ENCODE assay signal across 8 mouse cellular contexts in genomic region chr7:141193948-141194347, GRCm38 (mm10). TPM values are rescaled to one million over a fixed set of nuclear protein-coding genes. Genes with fewer than 3 reads are reported as not detected.
A peak's percentile ranks its signal among the peaks of the same experiment; 100 is the strongest.
DNase-seq lines count a peak whose midpoint lies in the region; ATAC-seq and TF ChIP-seq lines count a peak whose summit lies in the region.

TSS of gene Hras (minus strand) at chr7:141194005.
TSS of gene Lrrc56 (plus strand) at chr7:141194157.

- H3K9ac ChIP-seq in heart, embryonic 15.5 days, result peak within 1 kb of the TSS; percentile 92
- peak within 1 kb of the TSS; percentile 84 for H3K9ac ChIP-seq in liver, embryonic 14.5 days (replicated peaks)
- H3K9ac ChIP-seq in neural tube, embryonic 11.5 days (ENCODE audit: low read length), result peak within 1 kb of the TSS; percentile 94
- H3K9ac ChIP-seq in stomach, postnatal 0 days (ENCODE audit: low read length), result peak within 1 kb of the TSS; percentile 97

- TF ChIP-seq CTCF in liver, embryonic 14.5 days (IDR thresholded peaks at IDR 0.05; ENCODE audit: low read depth), result no peak; the same call in 1 of the 2 replicates
- no peak for TF ChIP-seq CTCF in stomach, postnatal 0 days (IDR thresholded peaks at IDR 0.05; ENCODE audit: low read depth)

- peak within 1 kb of the TSS; percentile 92 for H3K4me3 ChIP-seq in forebrain, embryonic 10.5 days
- peak within 1 kb of the TSS; percentile 95 for H3K4me3 ChIP-seq in heart, embryonic 15.5 days
- H3K4me3 ChIP-seq in liver, embryonic 14.5 days (ENCODE audit: insufficient read depth in 1 of 2, low read depth in 2 of 2, low read length in 2 of 2), result peak within 1 kb of the TSS; percentile 67 to 88
- H3K4me3 ChIP-seq in neural tube, embryonic 11.5 days (ENCODE audit: low read depth, low read length), result peak within 1 kb of the TSS; percentile 94
- H3K4me3 ChIP-seq in stomach, postnatal 0 days (ENCODE audit: low read depth, low read length), result peak within 1 kb of the TSS; percentile 76

- under 1% methylated on average over 33 of the region's 39 CpGs for WGBS in forebrain, embryonic 10.5 days
- WGBS in heart, embryonic 15.5 days, result under 1% methylated on average over 39 of the region's 39 CpGs
- WGBS in liver, embryonic 14.5 days (ENCODE audit: insufficient replicate concordance), result under 1% methylated on average over 34 of the region's 39 CpGs
- under 1% methylated on average over 38 of the region's 39 CpGs for WGBS in neural tube, embryonic 11.5 days
- WGBS in stomach, postnatal 0 days, result under 1% methylated on average over 26 of the region's 39 CpGs

- TF ChIP-seq EP300 in liver, embryonic 14.5 days (IDR thresholded peaks at IDR 0.05; ENCODE audit: low read depth), result no peak
- TF ChIP-seq EP300 in stomach, postnatal 0 days (optimal IDR thresholded peaks at IDR 0.05), result no peak

- peaks cover 51% of the 10 kb centered on the region for H3K4me1 ChIP-seq in forebrain, embryonic 10.5 days
- H3K4me1 ChIP-seq in heart, embryonic 15.5 days (replicated peaks), result peaks cover 26% of the 10 kb centered on the region
- H3K4me1 ChIP-seq in liver, embryonic 14.5 days (replicated peaks; ENCODE audit: control insufficient read depth in 2 of 2, insufficient read depth in 2 of 2, low read length in 1 of 2), result peaks cover 38 to 45% of the 10 kb centered on the region in 2 experiments
- H3K4me1 ChIP-seq in neural tube, embryonic 11.5 days (ENCODE audit: control insufficient read depth, insufficient read depth, low read length), result peaks cover 12% of the 10 kb centered on the region
- peaks cover 6% of the 10 kb centered on the region; the same call in 1 of the 2 replicates for H3K4me1 ChIP-seq in stomach, postnatal 0 days (replicated peaks; ENCODE audit: control insufficient read depth, insufficient read depth)

- peak within 1 kb of the TSS; percentile 92 for H3K4me2 ChIP-seq in heart, embryonic 15.5 days
- peak within 1 kb of the TSS; percentile 90 for H3K4me2 ChIP-seq in liver, embryonic 14.5 days (ENCODE audit: low read depth)
- peak within 1 kb of the TSS; percentile 98 for H3K4me2 ChIP-seq in neural tube, embryonic 11.5 days (ENCODE audit: low read depth)
- peak within 1 kb of the TSS; percentile 90 for H3K4me2 ChIP-seq in stomach, postnatal 0 days (replicated peaks; ENCODE audit: low read depth)

- no peaks in the 10 kb centered on the region for H3K27me3 ChIP-seq in forebrain, embryonic 10.5 days (ENCODE audit: poor library complexity, severe bottlenecking)
- no peaks in the 10 kb centered on the region for H3K27me3 ChIP-seq in heart, embryonic 15.5 days
- no peaks in the 10 kb centered on the region for H3K27me3 ChIP-seq in liver, embryonic 14.5 days (ENCODE audit: control insufficient read depth, insufficient read depth, low read length)
- no peaks in the 10 kb centered on the region for H3K27me3 ChIP-seq in neural tube, embryonic 11.5 days (ENCODE audit: control insufficient read depth, insufficient read depth, low read length)
- no peaks in the 10 kb centered on the region for H3K27me3 ChIP-seq in stomach, postnatal 0 days (ENCODE audit: control insufficient read depth, insufficient read depth, low read length)

- H3K36me3 ChIP-seq in forebrain, embryonic 10.5 days (replicated peaks), result peaks cover 42% of the 10 kb centered on the region
- H3K36me3 ChIP-seq in heart, embryonic 15.5 days, result peaks cover 21% of the 10 kb centered on the region
- H3K36me3 ChIP-seq in liver, embryonic 14.5 days (replicated peaks; ENCODE audit: control insufficient read depth, insufficient read depth, low read depth), result peaks cover 26% of the 10 kb centered on the region
- peaks cover 5% of the 10 kb centered on the region for H3K36me3 ChIP-seq in neural tube, embryonic 11.5 days (ENCODE audit: control insufficient read depth, insufficient read depth, low read length)
- H3K36me3 ChIP-seq in stomach, postnatal 0 days (ENCODE audit: control insufficient read depth, insufficient read depth, low read length), result peaks cover 26% of the 10 kb centered on the region

- DNase-seq in c-Kit-negative CD71-positive TER-119-positive erythroid progenitor cells, embryonic 14.5 days (ENCODE audit: low read depth, low spot score), result peak; percentile 95
- peak; percentile 99 for DNase-seq in forebrain, embryonic 10.5 days (ENCODE audit: extremely low spot score, low spot score)
- DNase-seq in kidney, postnatal 25 days, result peak; percentile 98 to 99
- DNase-seq in liver, embryonic 14.5 days (ENCODE audit: low read depth in 3 of 3, low spot score in 3 of 3), result peak; percentile 96 to 98 (median 97)
- DNase-seq in neural tube, embryonic 11.5 days (ENCODE audit: low spot score), result peak; percentile 99
- DNase-seq in stomach, postnatal 0 days (ENCODE audit: low spot score), result peak; percentile 99

- ATAC-seq in CD4-positive, CD25-positive, alpha-beta regulatory T cell, adult 4 months, result peak; percentile 97
- peak; percentile 96 for ATAC-seq in heart, embryonic 15.5 days (replicated peaks; ENCODE audit: insufficient number of reproducible peaks, insufficient read depth, low FRiP score, low read depth)
- peak; percentile 88 for ATAC-seq in liver, embryonic 14.5 days (ENCODE audit: insufficient read depth)
- ATAC-seq in neural tube, embryonic 11.5 days (ENCODE audit: insufficient read depth, low FRiP score, low TSS enrichment), result peak; percentile 95
- peak; percentile 95 for ATAC-seq in stomach, postnatal 0 days (ENCODE audit: low FRiP score, low TSS enrichment)

- H3K9me3 ChIP-seq in forebrain, embryonic 10.5 days, result no peaks in the 10 kb centered on the region
- H3K9me3 ChIP-seq in heart, embryonic 15.5 days (replicated peaks), result no peaks in the 10 kb centered on the region
- H3K9me3 ChIP-seq in liver, embryonic 14.5 days (ENCODE audit: control insufficient read depth, low read length), result no peaks in the 10 kb centered on the region
- no peaks in the 10 kb centered on the region for H3K9me3 ChIP-seq in neural tube, embryonic 11.5 days (ENCODE audit: control insufficient read depth, low read length)
- no peaks in the 10 kb centered on the region for H3K9me3 ChIP-seq in stomach, postnatal 0 days (ENCODE audit: control insufficient read depth, low read length)

- H3K27ac ChIP-seq in forebrain, embryonic 10.5 days, result peak within 1 kb of the TSS; percentile 94
- peak within 1 kb of the TSS; percentile 88 for H3K27ac ChIP-seq in heart, embryonic 15.5 days
- peak within 1 kb of the TSS; percentile 83 for H3K27ac ChIP-seq in liver, embryonic 14.5 days
- H3K27ac ChIP-seq in neural tube, embryonic 11.5 days (ENCODE audit: low read depth, low read length), result peak within 1 kb of the TSS; percentile 64
- H3K27ac ChIP-seq in stomach, postnatal 0 days (replicated peaks), result peak within 1 kb of the TSS; percentile 91

RNA-seq across cellular contexts. Expression of gene Hras, which starts in this region (rescaled TPM):
- 1 to 10 TPM; 3.8 to 4.3 TPM for polyA plus RNA-seq in CD4-positive, CD25-positive, alpha-beta regulatory T cell, adult 4 months (2017; shearing (Covaris generic))
- polyA plus RNA-seq in forebrain, embryonic 10.5 days (2016; fragmentation: Nextera tagmentation; extraction: Ambion mirVana), result 80.6 and 82.7 TPM in 2 replicates
- polyA plus RNA-seq in heart, embryonic 15.5 days (2015; fragmentation: Nextera tagmentation; extraction: Ambion mirVana), result 74.4 and 92.5 TPM in 2 replicates
- polyA plus RNA-seq in liver, embryonic 14.5 days (2012; rRNA removed), result 50.8 and 66.8 TPM in 2 replicates
- 84.4 and 102 TPM in 2 replicates for polyA plus RNA-seq in liver, embryonic 14.5 days (2014; fragmentation: Nextera tagmentation; extraction: Ambion mirVana)
- 111 and 122 TPM in 2 replicates for polyA plus RNA-seq in neural tube, embryonic 11.5 days (2014; fragmentation: Nextera tagmentation; extraction: Ambion mirVana)
- 118 and 125 TPM in 2 replicates for polyA plus RNA-seq in stomach, postnatal 0 days (2015; fragmentation: Nextera tagmentation; extraction: Ambion mirVana)

RNA-seq across cellular contexts. Expression of gene Lrrc56, which starts in this region (rescaled TPM):
- polyA plus RNA-seq in CD4-positive, CD25-positive, alpha-beta regulatory T cell, adult 4 months (2017; shearing (Covaris generic)), result 1 to 10 TPM; 2.2 to 4.5 TPM
- polyA plus RNA-seq in forebrain, embryonic 10.5 days (2016; fragmentation: Nextera tagmentation; extraction: Ambion mirVana), result 15.5 and 15.6 TPM in 2 replicates
- polyA plus RNA-seq in heart, embryonic 15.5 days (2015; fragmentation: Nextera tagmentation; extraction: Ambion mirVana), result 2.7 and 4.0 TPM in 2 replicates
- 15.3 and 20.3 TPM in 2 replicates for polyA plus RNA-seq in liver, embryonic 14.5 days (2012; rRNA removed)
- polyA plus RNA-seq in liver, embryonic 14.5 days (2014; fragmentation: Nextera tagmentation; extraction: Ambion mirVana), result 10.4 and 10.9 TPM in 2 replicates
- polyA plus RNA-seq in neural tube, embryonic 11.5 days (2014; fragmentation: Nextera tagmentation; extraction: Ambion mirVana), result 9.1 and 9.5 TPM in 2 replicates
- 2.8 and 3.5 TPM in 2 replicates for polyA plus RNA-seq in stomach, postnatal 0 days (2015; fragmentation: Nextera tagmentation; extraction: Ambion mirVana)

Comparison
In these comparisons a context has a peak if more than half of its experiments do, and no peak if none do; other contexts are left out.
1. Peak in every context shown above with its lines: DNase-seq, ATAC-seq, H3K4me3 ChIP-seq and H3K27ac ChIP-seq.
2. RNA of gene Hras (polyA plus RNA-seq): 118 to 125 TPM in stomach, postnatal 0 days, 111 to 122 TPM in neural tube, embryonic 11.5 days, 50.8 to 102 TPM in liver, embryonic 14.5 days, 80.6 to 82.7 TPM in forebrain, embryonic 10.5 days and 74.4 to 92.5 TPM in heart, embryonic 15.5 days; 3.8 to 4.3 TPM in CD4-positive, CD25-positive, alpha-beta regulatory T cell, adult 4 months; every median in the first group is over 4 times any median in the second.